Mouse (Mus musculus): ENCODE data around the gene Pxmp2.
A peak's percentile ranks its signal among the peaks of the same experiment; 100 is the strongest.

The Pxmp2 gene

GRCm38 (mm10) chr5:110285770-110286445 lies at the start of gene Pxmp2, which contains the start of gene Pole:
Gene Pxmp2 (minus strand): TSS chr5:110286186.
Gene Pole (plus strand): TSS chr5:110286306.
- peak; percentile 93 for DNase-seq (ENCODE audit: low spot score)

- no peak for DNase-seq (ENCODE audit: low spot score)
Observed at GRCm38 (mm10) chr5:110330508-110330907, 44.5 kb upstream of the Pxmp2 start.

DNA sequence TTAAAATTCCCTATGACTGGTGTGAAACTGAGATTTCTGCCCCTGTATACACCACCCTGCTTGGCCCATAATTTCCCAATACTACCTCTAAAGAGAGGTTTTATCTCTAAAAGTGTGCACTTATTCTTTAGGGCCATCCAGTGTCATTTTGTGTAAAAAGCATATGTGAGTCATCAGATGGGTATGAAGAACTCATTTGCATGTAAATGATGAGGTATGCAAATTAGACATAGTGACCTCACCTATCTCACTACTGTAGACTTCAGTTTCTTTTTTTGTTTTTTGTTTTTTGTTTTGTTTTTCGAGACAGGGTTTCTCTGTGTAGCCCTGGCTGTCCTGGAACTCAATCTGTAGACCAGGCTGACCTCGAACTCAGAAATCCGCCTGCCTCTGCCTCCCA lies 27.1 kb upstream of the Pxmp2 start:
- no peak for DNase-seq (ENCODE audit: low spot score)

DNA sequence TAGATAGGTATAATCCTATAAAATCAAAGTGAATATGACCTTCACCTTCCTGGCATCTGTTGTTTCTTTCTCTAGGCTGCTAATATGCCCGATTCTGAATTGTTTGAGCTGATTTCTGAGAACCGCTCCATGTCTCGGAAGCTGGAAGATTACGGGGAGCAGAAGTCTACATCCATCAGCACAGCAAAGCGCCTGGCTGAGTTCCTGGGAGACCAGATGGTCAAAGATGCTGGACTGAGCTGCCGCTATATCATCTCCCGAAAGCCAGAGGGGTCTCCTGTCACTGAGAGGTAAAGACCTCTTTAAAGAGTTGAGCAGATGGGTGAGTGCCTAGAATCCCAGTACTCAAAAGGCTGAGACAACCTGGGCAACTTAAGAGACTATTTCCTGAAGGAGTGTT lies 22.9 kb upstream of the Pxmp2 start:
- no peak for DNase-seq (ENCODE audit: low spot score)

GRCm38 (mm10) chr5:110300591-110300990 lies 14.6 kb upstream of the Pxmp2 start:
- DNase-seq (ENCODE audit: low spot score) = no peak

- no peak for DNase-seq (ENCODE audit: low spot score)
Observed at GRCm38 (mm10) chr5:110296637-110297036, 10.7 kb upstream of the Pxmp2 start.

- DNase-seq (ENCODE audit: low spot score) = no peak
Observed at GRCm38 (mm10) chr5:110291649-110292048, 5.7 kb upstream of the Pxmp2 start.

GRCm38 (mm10) chr5:110287084-110287475 lies 1.1 kb upstream of the Pxmp2 start:
- no peak for DNase-seq (ENCODE audit: low spot score)

DNA sequence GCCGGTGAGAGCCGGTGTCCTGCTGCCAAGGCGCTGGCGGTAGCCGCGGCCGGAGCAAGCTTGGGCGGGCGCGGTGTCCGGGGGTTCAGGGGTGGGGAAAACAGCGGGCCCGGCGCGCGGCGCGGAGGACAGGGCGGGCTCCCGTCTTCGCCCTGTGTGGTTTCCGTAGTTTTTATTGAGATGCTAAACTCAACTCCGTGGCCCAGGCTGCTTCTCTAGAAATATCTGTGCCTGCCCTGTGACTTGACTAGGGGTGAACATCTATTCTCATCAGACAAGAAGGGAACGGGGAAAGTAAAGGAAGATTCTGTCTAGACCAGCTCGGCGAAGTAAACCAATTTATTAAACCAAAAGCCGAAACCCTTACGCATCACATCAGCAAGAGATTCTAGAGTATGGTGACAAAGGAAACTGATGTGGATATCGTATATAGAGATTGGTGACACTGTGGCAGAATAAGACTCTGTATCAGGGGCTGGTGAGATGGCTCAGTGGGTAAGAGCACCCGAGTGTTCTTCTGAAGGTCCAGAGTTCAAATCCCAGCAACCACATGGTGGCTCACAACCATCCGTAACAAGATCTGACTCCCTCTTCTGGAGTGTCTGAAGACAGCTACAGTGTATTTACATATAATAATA lies 579 bp upstream of the Pxmp2 start:
- no peak for DNase-seq (ENCODE audit: low spot score)

- no peak for DNase-seq (ENCODE audit: low spot score)
Observed at GRCm38 (mm10) chr5:110285156-110285555, 830 bp downstream of the Pxmp2 start.

GRCm38 (mm10) chr5:110284536-110284935 lies 1.4 kb downstream of the Pxmp2 start:
- peak; percentile 60 for DNase-seq (ENCODE audit: low spot score)

- no peak for DNase-seq (ENCODE audit: low spot score)
Observed at GRCm38 (mm10) chr5:110281984-110282383, 4.0 kb downstream of the Pxmp2 start.

DNA sequence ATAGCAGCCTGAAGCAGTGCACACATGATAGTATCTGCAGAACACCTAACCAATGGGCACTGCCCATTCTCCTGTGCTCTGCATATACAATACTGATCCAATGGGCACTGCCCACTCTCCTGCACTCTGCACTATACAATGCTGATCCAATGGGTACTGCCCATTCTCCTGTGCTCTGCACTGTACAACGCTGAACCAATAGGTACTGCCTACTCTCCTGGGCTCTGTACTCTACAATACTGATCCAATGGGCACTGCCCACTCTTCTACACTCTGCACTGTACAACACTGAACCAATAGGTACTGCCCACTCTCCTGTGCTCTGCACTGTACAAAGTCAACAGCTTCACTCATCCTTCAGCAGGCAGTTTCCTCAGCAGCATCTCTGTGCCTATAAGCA lies 9.1 kb downstream of the Pxmp2 start:
- DNase-seq (ENCODE audit: low spot score) = no peak

DNA sequence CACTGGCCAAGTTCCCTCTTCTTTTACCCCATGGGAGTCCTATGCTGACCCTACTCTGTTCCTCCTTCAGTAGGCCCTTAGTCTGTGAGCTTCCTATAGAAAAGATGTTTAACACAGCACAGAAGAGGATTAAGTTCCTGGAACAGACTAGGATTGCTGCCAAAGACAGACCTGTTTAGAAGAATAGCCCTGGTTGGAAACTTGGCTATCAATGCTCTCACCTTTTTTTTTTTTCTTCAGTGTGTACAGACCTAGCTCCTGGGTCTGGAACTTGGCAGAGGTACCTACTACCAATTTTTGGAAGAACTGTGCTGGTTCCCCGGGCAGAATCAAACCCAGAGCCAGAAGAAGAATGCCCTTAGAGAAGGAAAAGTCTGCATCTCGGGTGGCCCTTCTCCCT lies 9.6 kb downstream of the Pxmp2 start:
- DNase-seq (ENCODE audit: low spot score) = no peak

DNA sequence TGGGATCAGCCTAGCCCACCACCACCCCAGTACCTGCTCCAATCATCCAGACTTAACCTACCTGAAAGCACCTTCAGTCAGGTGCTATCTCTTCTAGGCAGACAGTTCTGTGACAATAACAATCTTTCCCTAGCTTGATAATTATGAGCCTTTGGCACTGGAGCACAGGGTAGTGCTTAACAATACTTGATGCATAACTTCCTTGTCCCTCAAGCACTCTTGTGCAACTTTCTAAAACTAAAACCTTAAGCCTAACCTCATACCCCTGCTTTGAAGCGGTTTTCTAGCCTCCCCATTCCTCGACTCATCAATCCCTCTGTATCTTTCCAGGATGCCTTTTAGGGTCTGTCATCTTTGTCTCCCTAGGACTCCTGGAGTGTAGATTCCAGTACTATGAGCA lies 11.1 kb downstream of the Pxmp2 start:
- no peak for DNase-seq (ENCODE audit: low spot score)

DNA sequence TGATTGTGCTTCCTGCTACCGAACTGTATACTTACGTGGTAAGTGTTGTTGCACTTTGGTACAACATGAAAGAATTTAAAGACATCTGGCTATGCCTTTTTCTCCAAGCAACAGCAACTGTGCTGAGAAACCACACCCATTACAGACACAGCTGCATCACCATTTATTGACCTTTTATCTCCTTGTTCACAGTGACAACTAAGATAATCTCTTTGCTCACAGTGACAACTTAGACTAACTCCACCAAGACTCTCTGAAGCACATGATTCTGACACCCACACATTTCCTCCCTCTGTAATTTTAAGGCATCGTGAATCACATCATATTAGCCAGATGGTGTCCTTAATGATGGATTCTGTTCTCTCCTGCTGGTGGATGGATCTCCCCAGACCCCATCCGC lies 11.8 kb downstream of the Pxmp2 start:
- no peak for DNase-seq (ENCODE audit: low spot score)

DNA sequence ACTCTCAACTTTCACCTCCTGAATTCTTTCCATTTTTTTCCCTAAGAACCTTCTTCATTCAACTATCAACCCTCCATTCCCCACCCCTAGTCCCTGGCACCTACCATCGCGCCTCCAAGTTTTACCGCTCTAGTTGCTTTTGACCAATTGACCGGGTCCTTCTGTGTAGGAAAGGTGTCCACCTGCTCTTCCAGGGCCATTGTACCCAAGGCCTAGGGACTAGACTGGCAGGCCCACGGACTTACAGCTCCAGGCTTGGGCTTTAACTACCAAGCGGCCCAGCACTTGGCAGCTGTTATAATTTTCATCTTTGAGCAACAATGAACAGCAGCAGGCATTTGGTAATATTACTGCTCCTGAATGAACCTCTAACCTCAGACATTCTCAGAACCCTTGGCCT lies 15.7 kb downstream of the Pxmp2 start:
- no peak for DNase-seq (ENCODE audit: low spot score)

DNA sequence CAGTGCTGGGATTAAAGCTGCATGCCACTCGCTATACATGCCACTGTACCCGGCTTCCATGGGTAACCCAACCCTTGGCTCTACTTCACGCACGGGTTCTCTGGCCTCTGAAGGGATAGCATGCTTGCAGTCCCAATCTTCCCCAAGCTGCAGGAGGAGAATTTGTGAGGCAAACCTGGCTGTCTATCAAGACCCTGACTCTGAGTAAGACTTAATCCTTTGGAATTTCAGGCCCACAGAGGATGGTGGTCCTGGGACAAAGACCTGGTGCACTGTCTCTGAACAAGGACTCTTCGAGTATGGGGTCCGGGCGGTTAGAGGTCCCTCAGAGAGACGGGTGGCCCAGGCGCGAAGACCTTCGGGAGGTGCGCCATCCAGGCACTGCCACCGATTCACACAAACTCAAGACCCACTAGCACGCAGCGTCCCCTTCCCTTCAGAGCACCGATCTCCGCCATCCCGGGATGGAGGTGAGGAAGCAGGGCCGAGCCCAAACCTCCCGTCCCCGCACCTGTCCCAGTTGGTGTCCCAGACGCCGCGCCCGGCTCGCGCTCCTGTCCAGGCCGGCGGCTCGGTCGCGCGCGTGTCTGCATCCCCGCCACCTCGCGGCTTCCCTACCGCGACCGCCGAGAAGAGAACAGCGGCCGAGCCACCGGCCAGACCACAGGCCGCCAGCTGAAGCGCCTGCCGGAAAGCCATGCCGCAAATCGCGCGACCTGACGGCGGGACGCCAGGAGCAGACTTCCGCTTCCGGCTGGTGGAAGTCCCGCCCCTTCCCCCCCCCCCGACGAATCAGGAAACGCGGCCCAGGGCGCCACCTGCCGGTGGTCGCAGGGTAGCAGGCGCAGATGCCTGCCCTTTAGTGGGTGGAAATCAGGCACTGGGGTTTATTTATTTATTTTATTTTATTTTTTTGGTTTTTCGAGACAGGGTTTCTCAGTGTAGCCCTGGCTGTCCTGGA lies 16.6 kb downstream of the Pxmp2 start, which contains the start of gene Pgam5:
TSS of gene Pgam5 (minus strand) at position 773 of the 961 bp plus-strand sequence.
- DNase-seq (ENCODE audit: low spot score) = peak; percentile 84

GRCm38 (mm10) chr5:110266941-110267340 lies 19.0 kb downstream of the Pxmp2 start:
- DNase-seq (ENCODE audit: low spot score) = no peak

GRCm38 (mm10) chr5:110244091-110244490 lies 41.9 kb downstream of the Pxmp2 start:
- DNase-seq (ENCODE audit: low spot score) = no peak

DNA sequence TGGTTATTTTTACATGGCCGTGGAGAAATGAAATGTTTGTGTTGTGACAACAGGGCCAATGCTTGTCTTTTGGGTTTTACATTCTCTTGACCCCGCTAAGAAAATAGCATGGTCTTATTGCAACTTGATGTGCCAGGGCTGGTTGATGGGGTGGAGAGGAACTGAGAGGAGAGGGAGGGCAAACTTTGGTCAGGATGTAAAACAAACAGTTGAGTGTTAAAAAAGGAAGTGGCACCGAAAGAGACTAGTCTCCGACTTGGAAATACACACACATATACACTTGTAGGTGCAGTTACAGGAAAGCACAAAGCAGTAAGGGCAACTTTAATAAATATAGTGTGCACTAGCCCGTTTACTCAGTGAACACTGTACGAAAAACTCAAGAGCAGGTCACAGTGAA lies 53.6 kb downstream of the Pxmp2 start:
- peak; percentile 3 for DNase-seq (ENCODE audit: low spot score)

- no peak for DNase-seq (ENCODE audit: low spot score)
Observed at GRCm38 (mm10) chr5:110231638-110232037, 54.3 kb downstream of the Pxmp2 start.

Measured in lung, postnatal 25 days (tissue).